Mouse (Mus musculus): ENCODE measurements at regions not wholly inside any gene's neighbourhood (a gene's known extent, or its start where the extent isn't known, plus 50 kb on each side); places are given as distances from the start of the nearest gene placed in this dataset.

DNA sequence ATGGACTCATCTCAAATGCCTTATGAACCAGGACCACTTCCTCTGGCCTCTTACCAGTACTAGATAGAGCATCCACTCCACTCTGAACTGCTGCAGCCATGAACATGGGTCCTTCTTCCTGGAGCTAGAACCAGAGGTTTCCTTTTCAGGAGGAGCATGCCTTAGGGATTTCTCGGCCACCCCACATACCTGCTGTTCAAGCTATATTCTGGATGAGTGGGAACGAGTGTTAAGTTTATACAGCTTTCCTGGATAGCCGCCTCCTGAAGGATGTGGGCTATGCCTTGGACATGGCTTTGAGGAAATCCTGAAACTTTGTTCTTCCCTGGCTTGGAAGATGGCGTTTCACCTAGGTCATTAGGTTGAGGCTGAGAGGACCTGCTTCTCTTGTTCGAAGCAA is 91.8 kb downstream of the Tmem200c start:
- TF ChIP-seq POLR2A (IDR thresholded peaks at IDR 0.05; ENCODE audit: low read depth, low read length) (no peak), CTCF (conservative IDR thresholded peaks at IDR 0.05; ENCODE audit: insufficient read depth, insufficient read length, low read depth, low read length) (no peak)

Data from kidney, adult 2 months (tissue).